Comparison of ENCODE assay signal across 25 mouse cellular contexts in genomic region chr14:52427686-52428085, GRCm38 (mm10). TPM values are rescaled to one million over a fixed set of nuclear protein-coding genes. Genes with fewer than 3 reads are reported as not detected.
A peak's percentile ranks its signal among the peaks of the same experiment; 100 is the strongest.
DNase-seq lines count a peak whose midpoint lies in the region.
"Had no signal": no experiment of that assay in that cellular context is flagged by ENCODE, and none has a peak within 500 bp of the region (broad histone marks: within the 10 kb centered on the region; RNA-seq: fewer than 3 reads in every experiment).

No protein-coding gene starts in this region.

- DNase-seq in spleen, postnatal 36 days (ENCODE audit: low spot score in 2 of 2), result peak; percentile 5 to 21
- DNase-seq in spleen, postnatal 4 days (ENCODE audit: low spot score in 2 of 2), result no peak
- peak; percentile 75 for DNase-seq in naive thymus-derived CD4-positive, alpha-beta T cell, adult 2 months (ENCODE audit: low read depth)
- peak; percentile 85 for DNase-seq in thymus, postnatal 14 days
- DNase-seq in layer of hippocampus, postnatal 36 days, result no peak
- DNase-seq in left cerebral cortex, adult 8-10 months (ENCODE audit: low spot score in 2 of 2), result no peak
- DNase-seq in cerebellum, postnatal 4 days (ENCODE audit: low spot score in 2 of 2), result no peak
- DNase-seq: adrenal gland, postnatal 25 days; B cell, adult 2 months; cerebellum, adult 11-12 months; cerebellum, adult 9-11 months; gastrocnemius, adult 2 months; kidney, adult 2 months; kidney, postnatal 36 days; liver; lung, adult 2 months; right cerebral cortex, postnatal 25 days had no signal

RNA-seq across cellular contexts. Expression of gene Olfr1510, which starts 13.5 kb away (rescaled TPM):
- total RNA-seq in layer of hippocampus, postnatal 36 days (2021), result not detected
- not detected for total RNA-seq in left cerebral cortex, adult 8-10 months (2022)
- total RNA-seq: adrenal gland, adult 18-20 months; adrenal gland, postnatal 25 days; gastrocnemius, adult 2 months; heart, adult 8-10 months; heart, postnatal 25 days; layer of hippocampus, adult 2 months; layer of hippocampus, postnatal 14 days; left cerebral cortex, postnatal 10 days; megakaryocyte progenitor cell, adult 5-6 weeks; neutrophil, adult 5-6 weeks had no signal

RNA-seq across cellular contexts. Expression of gene Olfr1509, which starts 15.1 kb away (rescaled TPM):
- not detected for total RNA-seq in layer of hippocampus, postnatal 36 days (2021)
- not detected for total RNA-seq in left cerebral cortex, adult 8-10 months (2022)
- total RNA-seq: adrenal gland, adult 18-20 months; adrenal gland, postnatal 25 days; gastrocnemius, adult 2 months; heart, adult 8-10 months; heart, postnatal 25 days; layer of hippocampus, adult 2 months; layer of hippocampus, postnatal 14 days; left cerebral cortex, postnatal 10 days; megakaryocyte progenitor cell, adult 5-6 weeks; neutrophil, adult 5-6 weeks had no signal

RNA-seq across cellular contexts. Expression of gene Olfr1511, which starts 30.5 kb away (rescaled TPM):
- total RNA-seq in layer of hippocampus, postnatal 36 days (2021), result not detected
- total RNA-seq in left cerebral cortex, adult 8-10 months (2022), result not detected
- total RNA-seq: adrenal gland, adult 18-20 months; adrenal gland, postnatal 25 days; gastrocnemius, adult 2 months; heart, adult 8-10 months; heart, postnatal 25 days; layer of hippocampus, adult 2 months; layer of hippocampus, postnatal 14 days; left cerebral cortex, postnatal 10 days; megakaryocyte progenitor cell, adult 5-6 weeks; neutrophil, adult 5-6 weeks had no signal

RNA-seq across cellular contexts. Expression of gene Olfr1508, which starts 39.6 kb away (rescaled TPM):
- not detected for total RNA-seq in layer of hippocampus, postnatal 36 days (2021)
- total RNA-seq in left cerebral cortex, adult 8-10 months (2022), result under 1 TPM in 1 of 4 experiments, not detected in 3; 0.08 TPM
- total RNA-seq: adrenal gland, adult 18-20 months; adrenal gland, postnatal 25 days; gastrocnemius, adult 2 months; heart, adult 8-10 months; heart, postnatal 25 days; layer of hippocampus, adult 2 months; layer of hippocampus, postnatal 14 days; left cerebral cortex, postnatal 10 days; megakaryocyte progenitor cell, adult 5-6 weeks had no signal

RNA-seq across cellular contexts. Expression of gene Olfr1512, which starts 48.7 kb away (rescaled TPM):
- not detected for total RNA-seq in layer of hippocampus, postnatal 36 days (2021)
- not detected for total RNA-seq in left cerebral cortex, adult 8-10 months (2022)
- total RNA-seq: adrenal gland, adult 18-20 months; adrenal gland, postnatal 25 days; gastrocnemius, adult 2 months; heart, adult 8-10 months; heart, postnatal 25 days; layer of hippocampus, adult 2 months; layer of hippocampus, postnatal 14 days; left cerebral cortex, postnatal 10 days; megakaryocyte progenitor cell, adult 5-6 weeks; neutrophil, adult 5-6 weeks had no signal

Comparison
In these comparisons a context has a peak if more than half of its experiments do, and no peak if none do; other contexts are left out.
1. DNase-seq: peak in spleen, postnatal 36 days (2 of 2), naive thymus-derived CD4-positive, alpha-beta T cell, adult 2 months (single experiment) and thymus, postnatal 14 days (single experiment); none in spleen, postnatal 4 days (0 of 2), layer of hippocampus, postnatal 36 days (0 of 2), left cerebral cortex, adult 8-10 months (0 of 2) and cerebellum, postnatal 4 days (0 of 2).